ENCODE assay signal across 15 mouse cellular contexts in the genomic region with DNA sequence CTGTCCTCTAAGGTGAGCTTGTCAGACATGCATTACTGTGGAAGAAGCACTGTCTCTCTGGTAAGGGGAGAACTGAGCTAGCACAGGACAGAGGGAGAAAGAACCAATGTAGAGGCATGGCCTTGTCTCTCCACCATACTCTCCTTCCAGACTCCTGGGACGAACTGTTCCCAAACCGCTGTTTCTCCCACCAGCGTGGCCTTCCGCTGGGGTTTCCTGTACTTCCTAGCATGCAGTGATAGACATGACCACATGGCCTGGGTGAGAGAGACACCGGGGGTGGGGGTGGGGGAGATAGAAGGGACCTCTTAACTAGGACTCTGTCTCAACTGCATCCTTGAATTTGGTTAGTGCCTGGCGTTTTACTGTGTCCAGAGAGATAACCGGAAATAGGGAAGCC. TPM values are rescaled to one million over a fixed set of nuclear protein-coding genes. Genes with fewer than 3 reads are reported as not detected.
"Had no signal": no experiment of that assay in that cellular context is flagged by ENCODE, and none has a peak within 500 bp of the region (broad histone marks: within the 10 kb centered on the region; RNA-seq: fewer than 3 reads in every experiment).

No protein-coding gene starts in this region.

- H3K4me2 ChIP-seq: lung, embryonic 14.5 days; midbrain, embryonic 12.5 days; neural tube, embryonic 12.5 days; stomach, embryonic 15.5 days had no signal

- H3K4me3 ChIP-seq: midbrain, embryonic 10.5 days; midbrain, embryonic 12.5 days; myocyte; neural tube, embryonic 12.5 days; stomach, embryonic 15.5 days had no signal

- ATAC-seq: midbrain, embryonic 16.5 days had no signal

- DNase-seq: lung, adult 18-20 months; lung, embryonic 14.5 days; lung, postnatal 10 days; lung, postnatal 4 days; midbrain, embryonic 14.5 days; right cerebral cortex, postnatal 14 days; thymus, postnatal 14 days; thymus, postnatal 36 days had no signal

- H3K9me3 ChIP-seq: midbrain, embryonic 10.5 days; midbrain, embryonic 12.5 days; neural tube, embryonic 12.5 days; stomach, embryonic 15.5 days had no signal

- H3K36me3 ChIP-seq: midbrain, embryonic 10.5 days; midbrain, embryonic 12.5 days; neural tube, embryonic 12.5 days; stomach, embryonic 15.5 days had no signal

- H3K9ac ChIP-seq: lung, embryonic 14.5 days; midbrain, embryonic 12.5 days; neural tube, embryonic 12.5 days; stomach, embryonic 15.5 days had no signal

- H3K27me3 ChIP-seq: neural tube, embryonic 12.5 days; stomach, embryonic 15.5 days had no signal

- H3K27ac ChIP-seq: midbrain, embryonic 10.5 days; midbrain, embryonic 12.5 days; stomach, embryonic 15.5 days; stomach, postnatal 0 days had no signal

RNA-seq across cellular contexts. Expression of a gene that starts 5.8 kb away (rescaled TPM):
- polyA plus RNA-seq: midbrain, embryonic 12.5 days had no signal
